Mouse (Mus musculus): ENCODE measurements around the gene Rhobtb1.

Gene Rhobtb1

DNA sequence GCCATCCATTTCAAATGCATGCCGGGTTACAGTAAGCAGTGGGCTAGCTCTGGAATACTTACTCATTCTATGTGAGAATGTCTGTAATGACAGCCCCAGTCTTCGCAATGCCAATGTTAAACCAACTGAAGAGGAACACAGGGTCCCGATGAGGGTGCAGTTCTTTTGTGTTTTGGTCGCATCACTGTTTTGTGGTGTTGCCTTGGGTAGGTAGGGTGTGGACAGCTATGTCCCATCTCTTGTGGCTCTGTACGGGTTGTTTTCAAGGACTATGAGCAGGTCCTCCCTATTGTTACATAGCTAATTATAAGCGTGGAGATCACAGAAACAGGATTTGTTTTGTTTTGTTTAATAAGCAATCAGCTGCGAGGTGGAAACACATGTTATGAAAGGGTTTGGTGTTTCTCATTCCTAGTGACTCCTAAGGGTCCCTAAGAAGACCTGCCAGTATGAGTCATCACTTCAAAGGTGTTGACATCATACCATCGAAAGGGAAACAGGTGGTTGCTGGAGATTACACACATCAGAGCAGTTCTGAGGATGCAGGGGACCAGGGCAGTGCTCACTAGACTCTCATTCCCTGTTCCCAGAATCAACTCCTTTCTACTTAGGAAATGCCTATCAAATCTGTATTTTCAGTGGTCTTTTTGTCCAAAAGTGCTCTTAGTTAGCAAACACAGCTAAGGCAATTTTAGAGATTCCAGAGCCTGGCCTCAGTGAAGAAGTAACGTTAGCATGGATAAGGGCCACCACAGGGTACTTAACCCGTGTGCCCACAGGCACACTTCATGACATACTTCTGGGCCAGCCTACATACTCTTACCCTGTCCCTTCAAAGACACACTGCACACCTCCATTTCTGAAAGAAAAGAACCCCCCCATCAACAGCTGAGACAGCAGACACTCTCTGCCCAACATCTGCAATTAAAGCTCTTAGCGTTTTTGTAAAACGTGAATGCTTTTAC, 124.9 kb downstream of the Rhobtb1 start:
- no peak for DNase-seq (ENCODE audit: low read depth)

GRCm38 (mm10) chr10:69276920-69277435, 125.7 kb downstream of the Rhobtb1 start:
- DNase-seq (ENCODE audit: low read depth): no peak

DNA sequence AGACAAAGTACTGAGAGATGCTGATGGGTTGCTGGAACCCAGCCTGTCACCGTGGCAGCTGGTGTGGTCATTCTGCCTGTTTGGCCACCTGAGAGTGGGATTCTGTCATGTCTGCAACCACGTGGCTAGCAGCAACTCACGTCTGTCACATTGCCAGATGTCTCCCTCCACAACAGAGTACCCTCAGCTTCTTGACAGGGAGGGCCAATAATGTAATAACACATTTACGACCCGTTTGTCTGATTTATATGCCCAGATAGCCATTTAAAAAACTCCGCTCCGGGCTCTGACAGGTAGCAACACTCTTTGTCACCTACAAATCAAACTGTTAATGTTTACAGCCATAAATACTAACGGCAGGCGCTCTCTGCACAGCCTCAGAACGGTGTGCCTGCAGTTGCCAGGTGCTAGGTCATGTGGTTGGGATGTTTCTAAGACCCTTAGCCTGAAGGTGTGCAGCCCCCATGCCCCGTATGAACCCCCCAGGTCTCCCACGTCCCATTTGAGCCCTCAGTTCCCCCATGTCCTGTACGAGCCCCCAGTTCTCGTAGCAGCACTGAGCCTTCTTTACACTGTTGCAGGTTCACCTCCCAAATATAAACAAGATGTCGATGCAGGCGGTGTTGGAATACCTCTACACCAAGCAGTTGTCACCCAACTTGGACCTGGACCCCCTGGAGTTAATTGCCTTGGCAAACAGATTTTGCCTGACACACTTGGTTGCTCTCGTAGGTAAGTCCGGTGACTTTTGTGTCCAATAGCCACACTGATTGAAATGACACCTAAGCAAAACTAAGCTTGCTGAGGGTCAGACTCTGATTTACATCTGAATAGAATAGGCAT, 127.8 kb downstream of the Rhobtb1 start:
- no peak for DNase-seq (ENCODE audit: low read depth)

DNA sequence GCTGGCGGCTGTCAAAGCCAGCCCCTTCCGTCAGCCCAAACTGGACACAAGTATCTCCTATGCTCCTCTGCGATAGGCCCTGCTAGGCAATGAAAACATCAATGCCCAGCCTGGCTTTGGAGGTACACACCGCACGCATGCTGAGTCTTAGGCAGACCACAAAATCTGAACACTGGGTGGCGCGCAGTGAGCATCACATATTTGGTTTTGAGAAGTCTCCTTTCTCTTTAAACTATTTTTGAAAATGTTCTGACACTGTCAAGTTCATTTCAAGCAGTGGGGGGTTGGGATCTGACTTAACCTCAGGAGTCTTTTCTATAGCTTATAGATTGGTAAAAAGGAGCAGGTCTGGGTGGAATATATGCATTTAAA, 128.4 kb downstream of the Rhobtb1 start:
- no peak for DNase-seq (ENCODE audit: low read depth)

DNA sequence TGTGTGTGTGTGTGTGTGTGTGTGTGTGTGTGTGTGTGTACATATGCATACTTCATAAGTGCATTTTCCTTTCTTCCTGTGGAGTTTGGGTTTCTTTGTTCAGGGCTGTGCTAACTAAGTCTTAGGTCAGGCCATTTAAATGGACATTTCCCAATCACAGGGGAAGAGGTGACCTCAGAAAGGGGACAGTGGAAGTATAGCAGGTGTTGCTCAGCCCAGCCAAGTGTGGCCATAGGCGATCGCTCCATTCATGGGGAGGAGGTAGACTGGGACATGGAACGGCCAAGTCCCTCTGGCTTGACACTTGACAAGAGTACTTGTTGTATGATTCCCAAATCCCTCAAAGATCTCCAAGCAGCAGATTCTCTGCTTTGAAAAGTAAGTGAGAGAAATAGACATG, 135.7 kb downstream of the Rhobtb1 start:
- DNase-seq (ENCODE audit: low read depth): no peak

GRCm38 (mm10) chr10:69288086-69288485, 136.9 kb downstream of the Rhobtb1 start:
- DNase-seq (ENCODE audit: low read depth): no peak

GRCm38 (mm10) chr10:69288720-69289119, 137.5 kb downstream of the Rhobtb1 start:
- DNase-seq (ENCODE audit: low read depth): no peak

DNA sequence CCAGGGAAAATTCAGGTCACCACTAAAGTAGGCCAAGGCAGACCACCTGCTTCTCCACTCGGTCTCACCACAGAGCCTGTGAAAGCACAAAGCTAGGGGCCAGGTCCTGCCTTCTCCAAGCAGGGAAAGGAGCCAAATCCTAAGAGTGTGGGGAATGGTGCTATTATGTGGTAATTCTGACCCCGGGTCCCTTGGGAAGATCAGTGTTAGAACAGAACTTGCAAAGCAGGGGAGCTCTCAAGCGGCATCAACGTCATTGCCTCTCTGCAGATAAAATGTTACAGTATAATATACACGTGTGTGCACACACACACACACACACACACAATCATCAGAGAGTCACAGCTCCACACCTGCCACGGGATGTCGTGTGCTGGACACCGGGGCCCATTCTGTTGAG, 139.5 kb downstream of the Rhobtb1 start:
- DNase-seq (ENCODE audit: low read depth): no peak

DNA sequence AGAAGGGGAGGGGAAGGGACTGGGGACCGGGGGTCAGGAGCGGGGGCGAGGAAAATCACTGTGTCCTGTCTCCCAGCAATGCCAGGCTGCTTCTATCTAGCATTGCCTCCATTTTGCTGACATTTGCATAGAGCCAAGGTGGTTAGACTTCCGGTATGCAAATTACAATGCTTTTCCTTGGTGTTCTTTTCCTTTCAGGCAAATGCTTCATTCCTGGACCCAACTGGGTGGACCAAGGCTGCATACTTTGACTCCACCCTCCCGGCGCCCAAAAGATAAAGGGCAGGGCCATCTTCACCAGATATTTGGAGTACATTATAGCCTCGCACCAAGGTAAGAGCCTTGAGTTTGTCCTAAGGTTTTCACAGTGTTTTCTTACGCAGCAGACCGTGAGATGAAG, 144.7 kb downstream of the Rhobtb1 start:
- no peak for DNase-seq (ENCODE audit: low read depth)

- DNase-seq (ENCODE audit: low read depth): no peak
These were observed 148.8 kb downstream of the Rhobtb1 start for GRCm38 (mm10) chr10:69299985-69300384.

DNA sequence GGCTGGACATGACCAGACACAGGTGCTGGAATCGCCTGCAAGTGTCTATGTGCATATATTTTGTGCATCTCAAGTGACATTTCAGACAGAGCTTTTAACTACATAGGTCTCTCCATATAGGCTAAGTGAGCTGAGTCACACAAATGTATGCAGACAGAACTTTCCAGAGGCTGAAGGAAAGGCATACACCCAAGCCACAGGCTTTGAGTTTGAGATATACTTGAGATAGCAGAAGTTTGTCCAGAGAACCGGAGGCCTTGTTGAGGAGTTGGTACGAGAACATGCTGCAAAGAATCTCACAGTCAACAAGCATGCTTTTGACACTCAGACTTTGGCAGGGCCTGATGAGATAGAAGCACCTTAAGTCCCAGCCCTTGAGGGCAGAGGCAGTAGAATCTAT, 151.4 kb downstream of the Rhobtb1 start:
- DNase-seq (ENCODE audit: low read depth): no peak

- no peak for DNase-seq (ENCODE audit: low read depth)
These were observed 153.6 kb downstream of the Rhobtb1 start for GRCm38 (mm10) chr10:69304819-69305218.

DNA sequence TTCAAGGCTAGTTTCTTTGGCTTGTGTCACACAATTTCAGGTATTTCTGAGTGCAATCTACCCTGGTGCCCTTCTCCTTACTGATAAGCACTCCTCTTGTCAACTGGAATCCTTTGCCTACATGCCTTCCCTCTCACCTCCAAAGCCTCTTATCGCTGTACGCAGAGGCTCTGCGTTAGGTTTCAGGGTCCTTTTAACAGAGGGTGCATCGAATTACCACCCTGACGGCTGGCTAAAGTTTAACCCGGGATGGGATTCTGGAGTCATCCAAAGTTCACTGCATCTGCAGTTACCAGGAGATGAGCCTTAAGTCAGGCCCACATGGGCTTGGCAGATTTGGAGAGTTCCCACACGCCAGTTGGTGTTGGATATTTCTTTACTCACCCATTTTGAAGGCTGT, 154.4 kb downstream of the Rhobtb1 start:
- no peak for DNase-seq (ENCODE audit: low read depth)

- peak; percentile 58 for DNase-seq (ENCODE audit: low read depth)
These were observed 155.0 kb downstream of the Rhobtb1 start for GRCm38 (mm10) chr10:69306205-69306604.

GRCm38 (mm10) chr10:69307067-69307466, 155.8 kb downstream of the Rhobtb1 start:
- peak; percentile 88 for DNase-seq (ENCODE audit: low read depth)

DNA sequence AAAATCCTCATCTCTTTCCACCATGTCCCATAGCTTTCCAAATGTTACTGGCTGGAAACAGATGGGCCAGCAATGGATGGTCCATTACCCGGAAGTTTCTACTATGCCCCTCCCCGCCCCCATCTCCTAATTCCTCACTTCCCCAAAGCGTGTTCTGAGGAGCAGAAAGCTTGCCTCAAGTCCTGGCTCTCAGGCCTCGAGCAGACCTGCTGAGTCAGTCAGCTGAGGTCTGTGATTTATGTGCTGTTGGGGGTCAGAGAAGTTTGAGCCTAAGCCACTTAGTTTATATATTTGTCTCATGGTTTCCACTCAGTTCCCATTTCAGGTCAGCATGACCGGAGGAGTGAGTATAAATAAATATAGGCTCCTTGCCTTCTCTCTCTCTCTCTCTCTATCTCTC, 157.9 kb downstream of the Rhobtb1 start:
- DNase-seq (ENCODE audit: low read depth): peak; percentile 50

- no peak for DNase-seq (ENCODE audit: low read depth)
These were observed 160.6 kb downstream of the Rhobtb1 start for GRCm38 (mm10) chr10:69311867-69312266.

- DNase-seq (ENCODE audit: low read depth): no peak
These were observed 162.7 kb downstream of the Rhobtb1 start for GRCm38 (mm10) chr10:69313944-69314343.

DNA sequence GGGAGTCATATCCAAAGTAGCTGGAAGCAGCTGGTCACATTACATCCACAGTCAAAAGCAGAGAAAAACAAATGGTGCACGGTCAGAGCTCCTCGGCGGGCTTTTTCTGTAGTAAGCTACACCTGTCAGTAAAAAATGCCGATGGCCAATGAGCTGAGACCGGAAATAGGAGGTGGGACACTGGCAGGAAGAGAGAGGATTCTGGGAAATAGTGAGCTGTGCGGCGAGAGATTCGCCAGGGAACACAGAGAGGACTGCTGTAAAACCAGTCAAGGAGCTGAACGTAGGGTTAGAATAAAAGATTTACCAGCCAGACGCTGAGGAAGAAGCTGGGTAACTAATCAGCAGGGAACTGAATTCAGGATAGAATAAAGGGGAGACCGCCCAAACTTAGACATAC, 167.3 kb downstream of the Rhobtb1 start:
- DNase-seq (ENCODE audit: low read depth): no peak

GRCm38 (mm10) chr10:69320667-69321518, 169.7 kb downstream of the Rhobtb1 start:
- DNase-seq (ENCODE audit: low read depth): peak; percentile 98

DNA sequence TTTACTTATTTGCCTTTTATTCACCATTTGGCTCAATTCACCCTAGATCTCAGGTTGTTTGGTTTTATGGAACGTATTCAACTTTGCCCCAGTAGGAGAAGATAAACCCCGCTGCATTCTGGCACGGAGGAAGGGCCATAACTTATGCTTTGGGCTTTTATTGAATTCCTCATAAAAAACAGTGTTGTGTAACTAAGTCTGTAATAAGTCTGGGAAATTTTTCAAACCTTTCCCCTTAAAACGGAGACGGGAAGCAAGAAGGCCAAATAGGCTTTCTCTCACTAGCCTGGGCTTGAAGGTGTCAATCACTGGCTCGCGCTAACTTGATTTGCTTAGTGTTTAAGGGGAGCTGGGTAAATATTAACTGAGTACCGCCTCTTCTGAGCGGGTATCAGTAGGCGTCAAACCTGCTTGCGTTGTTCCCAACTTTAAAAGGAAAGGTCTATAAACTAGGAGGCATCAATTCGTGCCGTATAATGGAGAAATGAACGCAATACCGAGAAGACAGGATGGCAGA, 170.3 kb downstream of the Rhobtb1 start:
- no peak for DNase-seq (ENCODE audit: low read depth)

- no peak for DNase-seq (ENCODE audit: low read depth)
These were observed 172.8 kb downstream of the Rhobtb1 start for GRCm38 (mm10) chr10:69323986-69324385.
